Mouse (Mus musculus) myocyte (in vitro differentiated cells): ENCODE data around the gene Gm3285. TPM values are rescaled to one million over a fixed set of nuclear protein-coding genes. Genes with fewer than 3 reads are reported as not detected.

ENCODE experiments used
- H3K27me3 ChIP-seq: one replicate; pipeline ENCODE4 v1.6.1; 2011; ENCODE audit not compliant: control insufficient read depth, insufficient read depth, insufficient read length
- H3K36me3 ChIP-seq: one replicate; pipeline ENCODE4 v1.6.1; 2011; ENCODE audit not compliant: control insufficient read depth, insufficient read depth
- H3K4me2 ChIP-seq: one replicate; pipeline ENCODE4 v1.6.1; 2011; ENCODE audit warnings: low read depth, control low read depth
- H3K4me3 ChIP-seq: one replicate; pipeline ENCODE4 v1.5.1; 2011; ENCODE audit warnings: mild to moderate bottlenecking, control low read depth, moderate library complexity
- H3K79me2 ChIP-seq: one replicate; pipeline ENCODE4 v1.6.1; 2011; ENCODE audit not compliant: control insufficient read depth, insufficient read depth
- H3ac ChIP-seq: one replicate; pipeline ENCODE4 v1.6.1; 2011; ENCODE audit not compliant: control insufficient read depth, insufficient read length
- CEBPB ChIP-seq: IDR thresholded peaks from 2 replicates; pipeline ENCODE4 v1.6.1; 2011; ENCODE audit warnings: mild to moderate bottlenecking, moderate library complexity; ENCODE audit not compliant: poor library complexity, insufficient read depth, severe bottlenecking
- E2F4 ChIP-seq: IDR thresholded peaks from one replicate; pipeline ENCODE4 v1.6.1; 2011; ENCODE audit warnings: mild to moderate bottlenecking, control low read depth, moderate library complexity; ENCODE audit not compliant: insufficient read depth
- MAX ChIP-seq: IDR thresholded peaks from one replicate; pipeline ENCODE4 v1.6.1; 2011; ENCODE audit warnings: low read depth, mild to moderate bottlenecking, control low read depth
- MYOD1 ChIP-seq, 3 experiments: IDR thresholded peaks; one replicate each; pipeline ENCODE4 v1.6.1; 2011; ENCODE audit warnings: control low read depth in 2 of 3, low read depth in 2 of 3, mild to moderate bottlenecking in 2 of 3, moderate library complexity in 1 of 3; ENCODE audit not compliant: insufficient read length in 2 of 3, control insufficient read depth in 1 of 3
- MYOG ChIP-seq, 3 experiments: IDR thresholded peaks; one replicate each; pipeline ENCODE4 v1.6.1; 2011; ENCODE audit warnings: control low read depth in 2 of 3, low read depth in 2 of 3, mild to moderate bottlenecking in 2 of 3; ENCODE audit not compliant: insufficient read length in 2 of 3, control insufficient read depth in 1 of 3, insufficient read depth in 1 of 3
- POLR2A ChIP-seq: IDR thresholded peaks from one replicate; pipeline ENCODE4 v1.6.1; 2011; ENCODE audit warnings: low read depth, mild to moderate bottlenecking, control low read depth, moderate library complexity; ENCODE audit not compliant: insufficient read length
- POLR2AphosphoS2 ChIP-seq: IDR thresholded peaks from one replicate; pipeline ENCODE4 v1.6.1; 2011; ENCODE audit warnings: low read depth, control low read depth; ENCODE audit not compliant: insufficient read length
- REST ChIP-seq: IDR thresholded peaks from one replicate; pipeline ENCODE4 v1.6.1; 2011; ENCODE audit warnings: mild to moderate bottlenecking, control low read depth, moderate library complexity; ENCODE audit not compliant: insufficient read depth, insufficient read length
- SRF ChIP-seq: IDR thresholded peaks from one replicate; pipeline ENCODE4 v1.6.1; 2011; ENCODE audit warnings: low read depth; ENCODE audit not compliant: control insufficient read depth, insufficient read length
- TCF12 ChIP-seq: IDR thresholded peaks from one replicate; pipeline ENCODE4 v1.6.1; 2011; ENCODE audit warnings: mild to moderate bottlenecking, control low read depth; ENCODE audit not compliant: poor library complexity, insufficient read depth, severe bottlenecking
- TCF3 ChIP-seq: IDR thresholded peaks from one replicate; pipeline ENCODE4 v1.6.1; 2011; ENCODE audit warnings: low read depth, control low read depth; ENCODE audit not compliant: insufficient read length
- USF1 ChIP-seq: IDR thresholded peaks from one replicate; pipeline ENCODE4 v1.6.1; 2011; ENCODE audit warnings: low read depth, mild to moderate bottlenecking, control low read depth, moderate library complexity
- polyA plus RNA-seq: library from polyadenylated mRNA; unstranded; fragments of >200 nt; fragmentation: generic; extraction: Trizol; gene quantifications from one replicate; pipeline ENCODE4 v1.2.1, GENCODE M21; 2012; ENCODE audit warnings: missing spikeins

The Gm3285 gene
- polyA plus RNA-seq, 1 experiment: not detected

GRCm38 (mm10) chr10:77826951-77827350 is 34.8 kb upstream of the Gm3285 start, which contains the start of gene Krtap10-4:
Krtap10-4 (minus strand) TSS chr10:77827095.
- TF ChIP-seq POLR2AphosphoS2 (no peak), MYOD1 (IDR thresholded peaks at IDR 0.05; ENCODE audit: control insufficient read depth in 1 of 3, insufficient read length in 2 of 3, low read depth in 2 of 3) (no peak), MYOG (IDR thresholded peaks at IDR 0.05; ENCODE audit: control insufficient read depth in 1 of 3, insufficient read depth in 1 of 3, insufficient read length in 2 of 3, low read depth in 2 of 3) (no peak), SRF (no peak), REST (no peak), CEBPB (no peak), E2F4 (no peak)
- no peaks in the 10 kb centered on the region for H3K36me3 ChIP-seq
- H3ac ChIP-seq: no peak within 1 kb of the TSS
- peaks cover 11% of the 10 kb centered on the region for H3K27me3 ChIP-seq
- no peak within 1 kb of the TSS for H3K4me3 ChIP-seq
- no peak within 1 kb of the TSS for H3K4me2 ChIP-seq
- H3K79me2 ChIP-seq: no peaks in the 10 kb centered on the region

GRCm38 (mm10) chr10:77835647-77836046 is 26.1 kb upstream of the Gm3285 start, which contains the start of gene Krtap10-10:
Krtap10-10 (plus strand) TSS chr10:77835947.
- Histone ChIP-seq H3ac (no peak within 1 kb of the TSS), H3K4me3 (no peak within 1 kb of the TSS), H3K4me2 (no peak within 1 kb of the TSS), H3K79me2 (no peaks in the 10 kb centered on the region), H3K27me3 (peaks cover 7% of the 10 kb centered on the region), H3K36me3 (no peaks in the 10 kb centered on the region)
- TF ChIP-seq POLR2AphosphoS2 (no peak), USF1 (no peak), CEBPB (no peak), MAX (no peak), REST (no peak), SRF (no peak), TCF12 (no peak), MYOG (IDR thresholded peaks at IDR 0.05; ENCODE audit: control insufficient read depth in 1 of 3, insufficient read depth in 1 of 3, insufficient read length in 2 of 3, low read depth in 2 of 3) (no peak), TCF3 (no peak)

- H3K27me3 ChIP-seq: peaks cover 7% of the 10 kb centered on the region
- no peak overlapping the region for H3K4me3 ChIP-seq
- H3K36me3 ChIP-seq: no peaks in the 10 kb centered on the region
- H3ac ChIP-seq: no peak overlapping the region
- no peak overlapping the region for H3K4me2 ChIP-seq
- no peaks in the 10 kb centered on the region for H3K79me2 ChIP-seq
- TF ChIP-seq E2F4: no peak
- TF ChIP-seq REST: no peak
- TF ChIP-seq MAX: no peak
- no peak for TF ChIP-seq TCF3
- no peak for TF ChIP-seq TCF12
These were observed 22.8 kb upstream of the Gm3285 start for GRCm38 (mm10) chr10:77839006-77839405.

- H3K79me2 ChIP-seq: no peaks in the 10 kb centered on the region
- H3K4me3 ChIP-seq: no peak within 1 kb of the TSS
- no peak within 1 kb of the TSS for H3ac ChIP-seq
- H3K27me3 ChIP-seq: no peaks in the 10 kb centered on the region
- H3K4me2 ChIP-seq: no peak within 1 kb of the TSS
- TF ChIP-seq REST: no peak
- TF ChIP-seq CEBPB: no peak
- no peak for TF ChIP-seq TCF3
- TF ChIP-seq MYOD1 (IDR thresholded peaks at IDR 0.05; ENCODE audit: control insufficient read depth in 1 of 3, insufficient read length in 2 of 3, low read depth in 2 of 3): no peak
- no peak for TF ChIP-seq POLR2A
- TF ChIP-seq SRF: no peak
- no peak for TF ChIP-seq USF1
- TF ChIP-seq POLR2AphosphoS2: no peak
- no peak for TF ChIP-seq TCF12
- no peak for TF ChIP-seq E2F4
- no peak for TF ChIP-seq MYOG (IDR thresholded peaks at IDR 0.05; ENCODE audit: control insufficient read depth in 1 of 3, insufficient read depth in 1 of 3, insufficient read length in 2 of 3, low read depth in 2 of 3)
- no peak for TF ChIP-seq MAX
- no peaks in the 10 kb centered on the region for H3K36me3 ChIP-seq
These were observed 15.3 kb upstream of the Gm3285 start, which contains the start of gene Gm36176 for GRCm38 (mm10) chr10:77846503-77846902. Gm36176 (plus strand) TSS chr10:77846803.

- Histone ChIP-seq H3K4me3 (no peak overlapping the region), H3K36me3 (no peaks in the 10 kb centered on the region), H3K4me2 (no peak overlapping the region), H3ac (no peak overlapping the region), H3K79me2 (no peaks in the 10 kb centered on the region), H3K27me3 (no peaks in the 10 kb centered on the region)
- TF ChIP-seq POLR2AphosphoS2: no peak
- no peak for TF ChIP-seq MAX
- TF ChIP-seq CEBPB: no peak
- no peak for TF ChIP-seq TCF3
- no peak for TF ChIP-seq E2F4
- TF ChIP-seq MYOG (IDR thresholded peaks at IDR 0.05; ENCODE audit: control insufficient read depth in 1 of 3, insufficient read depth in 1 of 3, insufficient read length in 2 of 3, low read depth in 2 of 3): no peak
- TF ChIP-seq REST: no peak
- no peak for TF ChIP-seq SRF
These were observed 14.8 kb upstream of the Gm3285 start for GRCm38 (mm10) chr10:77846961-77847360.
